ENCODE assay signal across 21 mouse cellular contexts in the genomic region with DNA sequence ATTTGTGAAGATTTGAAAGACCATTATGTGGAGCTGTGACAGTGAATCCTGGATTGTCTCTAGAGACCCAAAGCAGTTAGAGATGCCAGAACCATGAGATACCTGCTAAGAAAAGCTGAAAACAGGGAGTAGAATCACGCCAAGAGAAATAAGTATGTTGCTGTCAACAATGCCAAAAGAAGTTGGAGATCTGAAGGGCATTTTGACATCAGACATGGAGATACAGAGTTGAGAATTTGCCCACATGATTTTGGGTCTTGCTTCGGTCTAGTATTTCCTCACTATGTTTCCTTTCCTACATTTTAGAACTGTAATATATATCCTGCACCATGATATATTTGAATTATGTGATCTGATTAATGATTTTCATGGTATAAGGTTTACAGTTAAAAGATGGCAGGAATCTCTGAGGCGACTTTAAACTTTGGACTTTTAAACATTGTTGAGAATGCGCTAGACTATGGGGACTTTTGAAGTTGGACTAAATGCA. TPM values are rescaled to one million over a fixed set of nuclear protein-coding genes. Genes with fewer than 3 reads are reported as not detected.
DNase-seq lines count a peak whose midpoint lies in the region; ATAC-seq lines count a peak whose summit lies in the region.
"Had no signal": no experiment of that assay in that cellular context is flagged by ENCODE, and none has a peak within 500 bp of the region (broad histone marks: within the 10 kb centered on the region; RNA-seq: fewer than 3 reads in every experiment).

No protein-coding gene starts in this region.

- H3K27me3 ChIP-seq in forebrain, embryonic 14.5 days (replicated peaks; ENCODE audit: control insufficient read depth, insufficient read depth, low read length) = no peaks in the 10 kb centered on the region
- H3K27me3 ChIP-seq: CH12.LX, Patski had no signal

- DNase-seq in 3T3-L1 (ENCODE audit: low read depth, low spot score) (peak; percentile 95), adipocyte (ENCODE audit: low spot score) (peak; percentile 95)
- no peak for DNase-seq in forebrain, embryonic 14.5 days (ENCODE audit: low spot score)
- no peak for DNase-seq in right cerebral cortex, adult 18-20 months
- DNase-seq: adrenal gland, adult 2 months; adrenal gland, adult 8-10 months; adrenal gland, postnatal 10 days; adrenal gland, postnatal 14 days; adrenal gland, postnatal 25 days; adrenal gland, postnatal 36 days; B cell, adult 2 months; cerebellum, adult 11 months; cerebellum, adult 11-12 months; cerebellum, adult 18-20 months; cerebellum, adult 2 months; cerebellum, adult 8-10 months had no signal

- H3K36me3 ChIP-seq in forebrain, embryonic 14.5 days (ENCODE audit: control insufficient read depth, insufficient read depth, low read length) = no peaks in the 10 kb centered on the region
- H3K36me3 ChIP-seq: G1E had no signal

- H3K4me1 ChIP-seq in forebrain, embryonic 14.5 days (ENCODE audit: control insufficient read depth, insufficient read depth, low read length) = no peaks in the 10 kb centered on the region

- WGBS in forebrain, embryonic 14.5 days = 89% methylated on average over 4 of the region's 4 CpGs

- no peak overlapping the region for H3K4me2 ChIP-seq in forebrain, embryonic 14.5 days (ENCODE audit: low read length)

- no peak overlapping the region for H3K27ac ChIP-seq in forebrain, embryonic 14.5 days (ENCODE audit: low read depth, low read length)

- H3K9ac ChIP-seq in forebrain, embryonic 14.5 days (ENCODE audit: low read length) = no peak overlapping the region

- H3K9me3 ChIP-seq in forebrain, embryonic 14.5 days (replicated peaks; ENCODE audit: control insufficient read depth, low read length) = no peaks in the 10 kb centered on the region

- no peak overlapping the region for H3K4me3 ChIP-seq in forebrain, embryonic 14.5 days (ENCODE audit: low read depth, low read length)

- no peak for ATAC-seq in forebrain, embryonic 14.5 days
- ATAC-seq: activated CD4-positive, CD25-positive, alpha-beta regulatory T cell, adult 4 months; CD4-positive, CD25-positive, alpha-beta regulatory T cell, adult 4 months; Patski had no signal

RNA-seq across cellular contexts. Expression of a gene that starts 56.7 kb away (rescaled TPM):
- polyA plus RNA-seq in forebrain, embryonic 14.5 days (2014; fragmentation: Nextera tagmentation; extraction: Ambion mirVana) = 9.1 and 14.1 TPM in 2 replicates
- polyA plus RNA-seq: activated CD4-positive, CD25-positive, alpha-beta regulatory T cell, adult 4 months; CD4-positive, CD25-positive, alpha-beta regulatory T cell, adult 4 months; G1E had no signal

Comparison
In these comparisons a context has a peak if more than half of its experiments do, and no peak if none do; other contexts are left out.
1. DNase-seq: peak in 3T3-L1 (single experiment) and adipocyte (single experiment); none in forebrain, embryonic 14.5 days (single experiment) and right cerebral cortex, adult 18-20 months (single experiment).